Mouse (Mus musculus) C2C12 (cell line): ENCODE results near the gene Ttc29. TPM values are rescaled to one million over a fixed set of nuclear protein-coding genes. Genes with fewer than 3 reads are reported as not detected.

Experiments
- H3K27me3 ChIP-seq: one replicate; pipeline ENCODE4 v1.6.1; 2011; ENCODE audit not compliant: control insufficient read depth, insufficient read depth, insufficient read length
- H3K36me3 ChIP-seq: one replicate; pipeline ENCODE4 v1.6.1; 2011; ENCODE audit not compliant: control insufficient read depth, insufficient read depth
- H3K4me3 ChIP-seq: one replicate; pipeline ENCODE4 v1.5.1; 2011; ENCODE audit warnings: mild to moderate bottlenecking, control low read depth; ENCODE audit not compliant: poor library complexity, insufficient read depth, severe bottlenecking
- H3K79me2 ChIP-seq: one replicate; pipeline ENCODE4 v1.6.1; 2011; ENCODE audit not compliant: control insufficient read depth, insufficient read depth
- H3K79me3 ChIP-seq: one replicate; pipeline ENCODE4 v1.6.1; 2011; ENCODE audit warnings: low read depth, control low read depth
- H3ac ChIP-seq: one replicate; pipeline ENCODE3; 2011; ENCODE audit warnings: low read depth; ENCODE audit not compliant: control insufficient read depth, insufficient read length
- CEBPB ChIP-seq: IDR thresholded peaks from one replicate; pipeline ENCODE4 v1.6.1; 2011; ENCODE audit warnings: low read depth, mild to moderate bottlenecking, control low read depth, moderate library complexity
- CTCF ChIP-seq: IDR thresholded peaks from one replicate; pipeline ENCODE4 v1.5.1; 2011; ENCODE audit not compliant: control insufficient read depth, insufficient read depth, insufficient read length
- FOSL1 ChIP-seq: IDR thresholded peaks from one replicate; pipeline ENCODE4 v1.8.0; 2011; ENCODE audit warnings: mild to moderate bottlenecking, low read length; ENCODE audit not compliant: poor library complexity, insufficient read depth, severe bottlenecking
- MAX ChIP-seq: IDR thresholded peaks from one replicate; pipeline ENCODE4 v1.6.1; 2011; ENCODE audit warnings: mild to moderate bottlenecking, control low read depth
- MYOD1 ChIP-seq: IDR thresholded peaks from one replicate; pipeline ENCODE4 v1.6.1; 2011; ENCODE audit warnings: low read depth; ENCODE audit not compliant: control insufficient read depth, insufficient read length
- MYOG ChIP-seq: IDR thresholded peaks from one replicate; pipeline ENCODE4 v1.6.1; 2011; ENCODE audit not compliant: control insufficient read depth, insufficient read length; ENCODE audit errors: extremely low read depth
- USF1 ChIP-seq: IDR thresholded peaks from one replicate; pipeline ENCODE4 v1.6.1; 2011; ENCODE audit warnings: low read depth, mild to moderate bottlenecking, control low read depth, moderate library complexity
- polyA plus RNA-seq: library from polyadenylated mRNA; unstranded; fragments of >200 nt; fragmentation: generic; extraction: Trizol; gene quantifications from one replicate; pipeline ENCODE4 v1.2.1, GENCODE M21; 2012; ENCODE audit warnings: missing spikeins

The Ttc29 gene
- polyA plus RNA-seq, 1 experiment: not detected

- Histone ChIP-seq H3K36me3 (no peaks in the 10 kb centered on the region), H3K79me3 (no peaks in the 10 kb centered on the region), H3ac (no peak overlapping the region), H3K27me3 (no peaks in the 10 kb centered on the region), H3K4me3 (no peak overlapping the region), H3K79me2 (no peaks in the 10 kb centered on the region)
- no peak for TF ChIP-seq MYOD1
- no peak for TF ChIP-seq CEBPB
- no peak for TF ChIP-seq FOSL1
- TF ChIP-seq USF1: no peak
- TF ChIP-seq MYOG: no peak
- no peak for TF ChIP-seq CTCF
- no peak for TF ChIP-seq MAX
Observed at GRCm38 (mm10) chr8:78210424-78210823, 2.7 kb upstream of the Ttc29 start.

GRCm38 (mm10) chr8:78214645-78215044 lies 1.5 kb downstream of the Ttc29 start:
- Histone ChIP-seq H3K27me3 (no peaks in the 10 kb centered on the region), H3K36me3 (no peaks in the 10 kb centered on the region), H3ac (no peak overlapping the region), H3K79me3 (no peaks in the 10 kb centered on the region), H3K79me2 (no peaks in the 10 kb centered on the region), H3K4me3 (no peak overlapping the region)
- TF ChIP-seq MAX (no peak), CEBPB (no peak), FOSL1 (no peak), MYOD1 (no peak), MYOG (no peak), USF1 (no peak), CTCF (no peak)

GRCm38 (mm10) chr8:78226087-78226486 lies 13.0 kb downstream of the Ttc29 start:
- no peak overlapping the region for H3ac ChIP-seq
- no peaks in the 10 kb centered on the region for H3K79me2 ChIP-seq
- TF ChIP-seq FOSL1 (no peak), USF1 (no peak), CEBPB (no peak), CTCF (no peak), MYOD1 (no peak), MYOG (no peak), MAX (no peak)
- H3K36me3 ChIP-seq: no peaks in the 10 kb centered on the region
- no peaks in the 10 kb centered on the region for H3K79me3 ChIP-seq
- no peak overlapping the region for H3K4me3 ChIP-seq
- H3K27me3 ChIP-seq: no peaks in the 10 kb centered on the region

- Histone ChIP-seq H3K27me3 (peaks cover 3% of the 10 kb centered on the region), H3K79me2 (no peaks in the 10 kb centered on the region), H3ac (no peak overlapping the region), H3K79me3 (no peaks in the 10 kb centered on the region), H3K4me3 (no peak overlapping the region), H3K36me3 (no peaks in the 10 kb centered on the region)
- no peak for TF ChIP-seq CEBPB
- no peak for TF ChIP-seq USF1
- TF ChIP-seq MYOG: no peak
- no peak for TF ChIP-seq CTCF
- TF ChIP-seq MYOD1: no peak
- TF ChIP-seq MAX: no peak
- no peak for TF ChIP-seq FOSL1
Observed at GRCm38 (mm10) chr8:78230721-78231120, 17.6 kb downstream of the Ttc29 start.

GRCm38 (mm10) chr8:78232870-78233707 lies 20.0 kb downstream of the Ttc29 start:
- no peak overlapping the region for H3K4me3 ChIP-seq
- peaks cover 3% of the 10 kb centered on the region for H3K27me3 ChIP-seq
- H3K36me3 ChIP-seq: no peaks in the 10 kb centered on the region
- H3K79me3 ChIP-seq: no peaks in the 10 kb centered on the region
- no peaks in the 10 kb centered on the region for H3K79me2 ChIP-seq
- H3ac ChIP-seq: no peak overlapping the region
- TF ChIP-seq MYOD1: no peak
- no peak for TF ChIP-seq CTCF
- no peak for TF ChIP-seq FOSL1
- no peak for TF ChIP-seq USF1
- TF ChIP-seq MYOG: no peak
- TF ChIP-seq CEBPB: no peak
- no peak for TF ChIP-seq MAX

- Histone ChIP-seq H3K27me3 (peaks cover 3% of the 10 kb centered on the region), H3ac (no peak overlapping the region), H3K36me3 (no peaks in the 10 kb centered on the region), H3K79me2 (no peaks in the 10 kb centered on the region), H3K4me3 (no peak overlapping the region), H3K79me3 (no peaks in the 10 kb centered on the region)
- TF ChIP-seq MYOG: no peak
- no peak for TF ChIP-seq USF1
- TF ChIP-seq MYOD1: no peak
- TF ChIP-seq FOSL1: no peak
- no peak for TF ChIP-seq CEBPB
- TF ChIP-seq MAX: no peak
- TF ChIP-seq CTCF: no peak
Observed at GRCm38 (mm10) chr8:78233708-78234201, 20.7 kb downstream of the Ttc29 start.
